Mouse (Mus musculus) embryonic fibroblast, embryonic 13.5 days (primary cell): ENCODE data around the gene Acvr1.

Experiments used
- CTCF ChIP-seq: IDR thresholded peaks from 2 replicates; pipeline ENCODE4 v1.5.1; 2011; ENCODE audit warnings: mild to moderate bottlenecking, control low read depth, low read length, moderate library complexity, borderline replicate concordance; ENCODE audit not compliant: insufficient read depth
- POLR2A ChIP-seq: IDR thresholded peaks from 2 replicates; pipeline ENCODE4 v1.6.1; 2011; ENCODE audit warnings: low read depth, mild to moderate bottlenecking, control low read depth, low read length, moderate library complexity

- TF ChIP-seq CTCF (no peak), POLR2A (no peak)
Measured at GRCm38 (mm10) chr2:58379475-58379874, 187.5 kb downstream of the Acvr1 start.
